Mouse (Mus musculus) urinary bladder, postnatal 4 days (tissue): Measurements from ENCODE around the gene Znrf1.

ENCODE experiments used
- DNase-seq, 2 experiments: peaks; one replicate each; pipeline ENCODE4 v3.0.0; 2021 to 2022; ENCODE audit warnings: low spot score in 2 of 2

Gene Znrf1

GRCm38 (mm10) chr8:111596485-111596821 lies 60.6 kb downstream of the Znrf1 start:
- no peak for DNase-seq

DNA sequence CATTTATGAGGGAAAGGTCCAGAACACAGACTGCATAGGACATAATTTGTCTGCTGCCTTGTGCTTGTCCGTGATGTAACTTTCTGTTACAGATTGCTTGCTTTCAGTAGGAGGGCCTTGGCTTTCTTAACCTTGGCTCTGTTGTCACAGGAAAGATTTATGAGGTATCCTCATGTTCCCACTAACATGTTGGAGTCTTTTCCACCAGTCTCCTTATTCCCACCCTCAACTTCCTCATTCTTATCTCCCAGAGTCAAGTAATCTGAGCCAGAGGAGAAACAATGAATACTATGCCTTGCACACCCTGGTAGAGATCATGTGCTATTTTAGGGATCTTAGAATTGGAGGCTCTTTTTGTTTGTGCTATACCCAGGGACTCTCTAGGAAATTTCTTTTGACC lies 61.4 kb downstream of the Znrf1 start:
- DNase-seq = no peak

DNA sequence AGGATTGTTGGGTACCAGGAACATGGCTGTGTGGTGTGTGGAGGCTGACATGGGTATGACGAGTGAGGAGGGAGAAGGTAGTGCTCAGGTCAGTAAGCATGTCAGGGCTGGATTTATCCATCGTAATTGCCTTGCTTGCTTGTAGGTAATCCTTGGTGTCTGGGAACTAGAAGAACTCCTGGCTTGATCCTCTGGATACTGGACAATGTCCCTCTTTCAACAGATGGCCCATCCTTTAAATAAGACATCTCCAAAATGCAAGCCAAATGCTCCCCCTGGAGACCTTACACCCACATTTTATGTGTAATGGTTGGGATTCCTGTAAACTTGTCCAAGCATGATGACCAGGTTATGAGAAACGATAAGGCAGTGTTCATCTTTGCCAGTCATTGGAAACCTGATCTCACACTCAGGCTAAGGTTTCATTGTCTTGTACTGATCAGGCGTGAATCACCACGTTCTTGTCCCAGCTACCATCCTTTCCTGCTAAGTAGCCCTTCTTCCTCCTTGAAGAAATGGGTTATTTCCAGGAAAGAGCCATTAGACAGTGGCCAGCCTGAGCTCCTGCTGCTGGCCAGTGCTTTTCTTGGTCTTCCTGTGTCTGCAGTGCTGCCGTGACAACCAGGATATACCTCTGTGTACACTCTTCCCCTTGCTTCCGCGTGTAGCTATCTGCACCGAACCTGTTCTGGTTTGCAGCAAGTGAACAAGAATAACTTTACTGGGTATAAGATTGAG lies 64.0 kb downstream of the Znrf1 start:
- DNase-seq = no peak

DNA sequence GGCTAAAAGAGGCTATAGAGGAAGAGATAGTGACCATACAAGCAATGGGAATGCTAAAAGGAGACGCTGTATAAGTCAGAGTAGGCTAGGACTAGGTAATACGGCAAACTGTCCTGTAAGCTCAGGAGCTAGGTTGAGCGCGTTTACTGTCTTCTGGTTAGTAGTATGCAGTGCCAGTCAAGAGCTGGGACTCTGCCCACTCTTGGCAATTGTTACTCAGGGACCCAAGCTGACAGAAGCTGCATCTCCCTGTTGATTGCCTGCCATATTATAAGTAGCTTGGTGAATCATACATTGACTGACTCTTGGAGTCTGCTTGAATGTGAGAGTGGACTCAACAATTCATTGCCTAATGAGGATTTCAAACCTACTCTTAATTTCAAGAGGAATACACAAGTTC lies 66.2 kb downstream of the Znrf1 start:
- no peak for DNase-seq

- DNase-seq = no peak
Observed at GRCm38 (mm10) chr8:111604986-111605385, 69.1 kb downstream of the Znrf1 start.

DNA sequence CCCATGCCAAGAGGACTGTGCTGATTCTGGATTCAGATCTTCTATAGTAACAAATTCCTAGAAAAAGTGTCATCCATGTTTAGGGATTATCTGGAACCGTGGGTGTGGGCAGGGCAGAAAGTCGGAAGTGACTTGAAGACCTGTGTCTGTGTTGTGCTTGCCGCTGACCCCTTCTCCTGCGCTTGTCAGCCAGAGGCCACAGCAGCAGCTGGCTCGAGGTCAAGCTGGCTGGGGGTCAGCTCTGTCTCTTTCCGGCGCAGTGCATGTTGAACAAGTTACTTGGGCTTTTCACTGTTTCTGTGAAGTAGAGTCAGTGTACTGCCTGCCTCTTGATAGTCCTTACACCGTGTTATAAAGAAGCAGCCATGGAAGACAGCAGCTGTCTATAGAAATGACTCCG lies 71.1 kb downstream of the Znrf1 start:
- no peak for DNase-seq

- DNase-seq = no peak
Observed at GRCm38 (mm10) chr8:111607414-111607813, 71.5 kb downstream of the Znrf1 start.

DNA sequence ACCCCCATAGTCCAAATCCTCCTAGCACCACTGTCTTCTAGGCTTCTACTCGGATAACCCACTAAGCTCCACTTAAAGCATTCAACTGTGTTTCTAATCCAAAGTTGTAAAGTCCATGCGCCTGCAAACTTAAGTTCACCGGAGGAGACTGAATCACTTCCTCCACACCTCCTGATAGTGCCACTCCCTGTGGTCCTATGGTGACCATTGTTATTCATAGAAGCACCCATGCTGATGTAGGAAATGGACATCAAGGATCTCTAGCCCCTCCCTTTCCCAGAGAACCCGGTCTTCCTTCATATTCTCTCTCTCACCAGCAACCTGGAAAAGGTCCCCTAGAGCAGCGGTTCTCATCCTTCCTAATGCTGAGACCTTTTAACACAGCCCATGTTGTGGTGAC lies 77.3 kb downstream of the Znrf1 start:
- DNase-seq = no peak

GRCm38 (mm10) chr8:111614786-111615701 lies 79.1 kb downstream of the Znrf1 start:
- DNase-seq = no peak

GRCm38 (mm10) chr8:111617812-111618211 lies 81.9 kb downstream of the Znrf1 start:
- no peak for DNase-seq

DNA sequence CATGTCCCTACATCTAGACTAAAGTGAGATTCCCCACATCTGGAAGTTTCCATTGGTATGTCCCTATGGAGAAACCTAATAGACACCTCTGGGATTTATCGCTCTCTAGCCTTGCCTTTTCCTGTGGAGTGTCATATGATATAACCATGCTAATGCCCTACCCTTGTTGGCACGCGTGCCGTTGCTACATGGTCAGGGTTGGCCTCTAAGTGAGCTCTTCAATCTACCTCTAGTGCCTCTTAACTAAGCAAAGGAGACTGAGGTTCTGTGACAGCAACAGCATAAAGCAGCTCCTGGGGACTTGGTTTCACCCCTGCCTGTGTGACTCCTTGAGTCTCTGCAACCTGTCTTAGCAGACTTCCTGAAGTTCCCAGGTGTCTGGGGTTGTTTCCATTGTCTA lies 82.4 kb downstream of the Znrf1 start:
- DNase-seq = no peak

DNA sequence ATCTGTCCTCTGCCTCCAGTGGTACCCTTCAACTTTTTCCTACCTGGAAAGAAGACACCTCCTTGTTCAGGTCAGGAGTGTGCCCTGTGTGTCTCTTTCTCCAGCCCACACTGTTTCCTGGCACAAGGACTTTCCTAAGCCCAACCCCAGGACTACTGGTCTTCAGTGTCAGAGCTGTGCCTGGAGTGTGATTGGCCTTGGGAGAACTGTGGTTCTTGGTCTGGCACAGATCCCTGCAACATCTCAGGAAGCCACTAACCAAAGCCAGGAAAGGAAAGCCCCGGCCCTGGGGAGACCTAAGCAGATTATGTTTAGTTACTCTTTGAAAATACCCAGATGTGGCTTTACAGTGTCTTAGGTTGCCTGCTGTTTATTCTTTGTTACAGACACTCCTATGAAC lies 84.0 kb downstream of the Znrf1 start:
- DNase-seq = no peak

GRCm38 (mm10) chr8:111622104-111622503 lies 86.2 kb downstream of the Znrf1 start:
- DNase-seq = no peak

DNA sequence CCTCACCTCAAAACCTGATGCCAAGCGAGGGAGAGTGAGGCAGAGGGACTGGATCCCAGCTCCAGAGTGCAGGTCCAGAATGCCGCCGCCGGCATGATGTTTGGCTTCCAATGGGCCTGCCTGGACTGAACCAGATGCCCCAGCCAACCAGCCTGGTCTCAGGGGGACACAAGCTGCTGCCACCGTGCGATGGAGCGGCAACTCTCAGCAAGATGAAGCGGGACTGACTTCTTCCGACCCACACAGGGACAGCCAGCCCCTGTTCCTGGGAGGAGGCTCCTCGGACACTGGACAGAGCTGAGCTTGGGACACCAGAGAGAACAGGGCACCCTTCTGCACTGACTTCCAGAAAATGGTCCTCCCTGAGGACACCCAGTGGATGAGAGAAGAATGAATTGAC lies 86.7 kb downstream of the Znrf1 start:
- no peak for DNase-seq

- peak in 1 of 2 experiments; percentile 57 for DNase-seq
Observed at GRCm38 (mm10) chr8:111624081-111624852, 88.4 kb downstream of the Znrf1 start.

DNA sequence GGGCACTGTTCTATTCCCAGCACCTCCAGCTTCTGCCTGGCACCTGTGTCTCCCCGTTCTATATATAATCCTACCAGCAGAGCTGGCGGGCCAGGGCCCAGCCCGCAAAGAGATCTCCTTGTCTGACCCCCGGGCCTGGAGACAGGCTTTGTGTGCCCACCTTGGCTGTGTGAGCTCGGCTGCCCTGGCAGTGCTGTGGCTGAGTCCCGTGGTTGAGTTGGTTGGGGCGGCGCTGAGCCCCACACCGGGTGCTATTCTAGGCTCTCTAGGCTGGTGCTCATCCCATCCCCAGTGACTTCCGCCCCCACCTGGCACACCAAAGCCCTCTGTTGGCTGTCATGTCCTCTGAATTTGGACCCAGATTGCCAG lies 88.9 kb downstream of the Znrf1 start:
- DNase-seq = no peak

- DNase-seq = peak; percentile 53 to 78
Observed at GRCm38 (mm10) chr8:111625694-111626527, 90.0 kb downstream of the Znrf1 start.

DNA sequence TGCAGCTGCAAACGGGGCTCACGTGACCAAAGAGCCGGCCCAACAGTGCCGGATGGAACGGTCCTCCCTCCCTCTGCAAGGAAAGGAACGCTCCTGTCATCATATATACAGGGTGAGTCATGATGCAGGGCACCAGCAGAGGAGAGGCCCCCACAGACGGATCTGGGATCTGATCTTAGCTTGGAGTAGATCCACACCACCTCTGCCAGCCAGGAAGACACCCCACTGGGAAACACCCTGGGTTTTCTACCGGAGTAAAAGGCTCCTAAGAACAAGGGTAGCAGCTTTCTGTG lies 90.6 kb downstream of the Znrf1 start:
- no peak for DNase-seq

GRCm38 (mm10) chr8:111626933-111627332 lies 91.0 kb downstream of the Znrf1 start:
- DNase-seq = no peak

- DNase-seq = no peak
Observed at GRCm38 (mm10) chr8:111627923-111628322, 92.0 kb downstream of the Znrf1 start.

DNA sequence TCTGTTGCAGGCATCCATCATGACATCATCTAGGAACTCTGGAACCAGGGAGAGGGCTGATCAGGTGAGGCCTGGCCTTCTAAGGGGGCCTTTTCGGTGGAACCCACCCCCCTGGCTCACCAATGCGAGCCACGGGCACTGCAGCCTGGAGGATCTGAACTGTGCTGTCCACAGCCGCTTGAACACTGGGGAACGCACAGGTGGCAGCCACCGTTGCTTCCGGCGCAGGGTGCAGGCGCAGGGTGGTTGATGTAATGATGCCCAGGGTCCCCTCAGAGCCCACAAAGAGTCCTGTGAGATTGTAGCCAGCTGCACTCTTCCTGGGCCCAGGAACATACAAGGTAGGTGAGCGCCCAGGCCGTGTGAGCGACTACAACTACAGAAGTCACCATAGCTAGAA lies 92.5 kb downstream of the Znrf1 start:
- no peak for DNase-seq
